Mouse (Mus musculus): Measurements from ENCODE around the gene Rybp. TPM values are rescaled to one million over a fixed set of nuclear protein-coding genes. Genes with fewer than 3 reads are reported as not detected.

Gene Rybp
- polyA plus RNA-seq, 1 experiment from 2014 or later = 25.3 TPM

DNA sequence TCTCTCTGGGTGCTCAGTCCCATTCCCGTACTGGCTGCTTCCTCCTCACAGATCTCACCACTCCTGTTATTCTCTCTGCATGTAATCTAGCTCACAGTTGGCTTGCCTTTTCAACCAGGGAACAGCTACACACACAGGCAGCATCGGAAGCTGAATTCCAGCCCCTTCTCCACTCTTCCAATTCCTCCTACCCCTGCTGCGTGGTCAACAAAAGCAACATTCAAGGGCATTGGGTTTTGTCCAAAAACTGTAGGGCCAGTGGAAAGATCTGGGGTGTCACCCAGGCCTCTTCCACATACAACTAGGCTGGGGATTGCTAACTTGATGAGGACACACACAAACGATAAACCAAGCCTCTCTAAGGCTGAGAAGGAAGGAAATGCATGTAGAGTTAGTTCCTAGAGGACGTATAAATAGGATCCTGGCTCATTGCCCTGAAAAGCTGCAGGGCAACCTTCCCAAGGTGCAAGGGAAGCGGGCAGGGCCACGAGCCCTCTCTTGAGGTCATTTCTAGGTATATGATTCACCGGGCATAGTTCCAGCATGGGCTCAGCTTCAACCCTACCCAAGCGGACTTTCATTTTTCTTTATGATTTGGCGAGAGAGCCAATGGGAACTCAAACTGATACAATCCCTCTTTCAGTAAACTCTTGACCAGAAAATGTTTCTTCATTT, 36.6 kb upstream of the Rybp start:
- no peaks in the 10 kb centered on the region for H3K9me3 ChIP-seq (replicated peaks; ENCODE audit: control insufficient read depth, low read length, poor library complexity, severe bottlenecking)
- peaks cover 2% of the 10 kb centered on the region; the same call in 1 of the 2 replicates for H3K4me1 ChIP-seq (ENCODE audit: control insufficient read depth, insufficient read depth, low read length)
- no peak overlapping the region for H3K9ac ChIP-seq (ENCODE audit: low read depth, low read length)
- WGBS = 81% methylated on average over 10 of the region's 10 CpGs
- no peak overlapping the region for H3K4me3 ChIP-seq (ENCODE audit: low read depth, low read length)
- H3K36me3 ChIP-seq (ENCODE audit: control insufficient read depth, insufficient read depth, low read length) = no peaks in the 10 kb centered on the region
- ATAC-seq = no peak
- no peak overlapping the region for H3K4me2 ChIP-seq (ENCODE audit: low read length)
- H3K27me3 ChIP-seq (ENCODE audit: control insufficient read depth, insufficient read depth, low read depth, low read length) = no peaks in the 10 kb centered on the region
- H3K27ac ChIP-seq (ENCODE audit: low read length) = no peak overlapping the region

DNA sequence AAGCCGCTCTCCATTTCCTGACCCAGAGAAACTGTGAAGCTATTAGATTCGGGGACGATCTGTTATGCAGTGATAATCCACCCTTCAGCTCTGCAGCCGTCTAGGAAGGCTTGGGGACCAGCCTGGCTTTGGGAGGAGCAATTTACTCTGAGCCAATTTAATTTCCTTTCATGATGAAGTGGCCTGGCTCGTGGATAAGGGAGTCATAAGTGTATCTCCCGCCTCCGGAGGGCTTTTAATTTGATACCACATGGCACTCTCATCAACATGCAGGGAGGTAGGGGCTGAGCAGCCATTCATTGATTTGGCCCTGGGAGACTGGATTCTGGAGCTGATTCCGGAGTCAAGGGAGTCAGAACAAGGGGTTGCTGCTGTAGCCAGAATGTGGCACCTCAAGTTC, 35.3 kb upstream of the Rybp start:
- H3K9ac ChIP-seq (ENCODE audit: low read depth, low read length) = no peak overlapping the region
- WGBS = 26% methylated on average over 8 of the region's 8 CpGs
- no peak overlapping the region for H3K27ac ChIP-seq (ENCODE audit: low read length)
- no peaks in the 10 kb centered on the region for H3K27me3 ChIP-seq (ENCODE audit: control insufficient read depth, insufficient read depth, low read depth, low read length)
- 0 out of 2 replicates have a peak, but pooled peaks have one; percentile 32 for ATAC-seq
- H3K9me3 ChIP-seq (replicated peaks; ENCODE audit: control insufficient read depth, low read length, poor library complexity, severe bottlenecking) = no peaks in the 10 kb centered on the region
- no peak overlapping the region for H3K4me3 ChIP-seq (ENCODE audit: low read depth, low read length)
- H3K36me3 ChIP-seq (ENCODE audit: control insufficient read depth, insufficient read depth, low read length) = no peaks in the 10 kb centered on the region
- no peak overlapping the region for H3K4me2 ChIP-seq (ENCODE audit: low read length)
- H3K4me1 ChIP-seq (ENCODE audit: control insufficient read depth, insufficient read depth, low read length) = peaks cover 2% of the 10 kb centered on the region; the same call in 1 of the 2 replicates

DNA sequence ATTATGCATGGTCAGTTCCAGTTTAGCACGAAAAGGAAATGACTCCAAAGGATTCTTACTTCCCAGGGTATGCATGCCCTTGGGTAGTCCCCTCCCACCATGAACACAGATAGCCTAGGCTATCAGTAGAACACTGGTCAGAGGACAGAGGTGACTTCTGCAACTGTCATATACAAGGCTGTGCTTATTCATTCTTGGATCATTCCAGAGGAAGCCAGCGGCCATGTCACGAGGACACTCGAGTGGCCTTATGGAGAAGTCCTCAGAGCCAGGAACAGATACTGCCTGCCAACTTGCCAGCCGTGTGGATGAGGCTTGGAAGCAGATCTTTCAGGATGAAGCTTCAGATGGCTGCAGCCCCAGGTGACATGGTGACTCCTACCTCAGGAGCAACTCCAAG, 34.9 kb upstream of the Rybp start:
- Histone ChIP-seq H3K4me1 (ENCODE audit: control insufficient read depth, insufficient read depth, low read length) (peaks cover 2% of the 10 kb centered on the region; the same call in 1 of the 2 replicates), H3K9ac (ENCODE audit: low read depth, low read length) (no peak overlapping the region), H3K27ac (ENCODE audit: low read length) (no peak overlapping the region), H3K4me2 (ENCODE audit: low read length) (no peak overlapping the region), H3K9me3 (replicated peaks; ENCODE audit: control insufficient read depth, low read length, poor library complexity, severe bottlenecking) (no peaks in the 10 kb centered on the region), H3K36me3 (ENCODE audit: control insufficient read depth, insufficient read depth, low read length) (no peaks in the 10 kb centered on the region), H3K27me3 (ENCODE audit: control insufficient read depth, insufficient read depth, low read depth, low read length) (no peaks in the 10 kb centered on the region), H3K4me3 (ENCODE audit: low read depth, low read length) (no peak overlapping the region)
- no peak for ATAC-seq
- 77% methylated on average over 5 of the region's 5 CpGs for WGBS

DNA sequence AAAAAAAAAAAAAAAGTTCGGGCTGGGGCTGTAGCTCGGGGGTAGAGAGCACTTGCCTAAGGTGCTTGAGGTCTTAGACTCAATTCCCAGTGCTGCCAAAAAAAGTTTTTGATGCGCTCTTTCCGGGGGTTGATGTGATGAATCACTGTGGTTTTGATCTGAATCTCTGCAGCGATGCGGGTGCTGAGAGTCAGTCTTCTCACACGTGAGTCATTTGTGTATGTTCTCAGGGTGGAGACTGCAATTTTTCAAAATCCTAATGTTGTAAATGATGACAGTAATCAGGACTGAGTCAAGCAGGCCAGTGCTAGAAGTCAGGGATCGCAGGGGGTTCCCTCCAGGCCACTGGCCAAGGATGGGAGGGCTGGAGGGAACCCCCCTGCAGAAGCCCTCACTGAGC, 26.9 kb upstream of the Rybp start:
- H3K27ac ChIP-seq (ENCODE audit: low read length) = no peak overlapping the region
- H3K4me1 ChIP-seq (ENCODE audit: control insufficient read depth, insufficient read depth, low read length) = no peaks in the 10 kb centered on the region
- H3K36me3 ChIP-seq (ENCODE audit: control insufficient read depth, insufficient read depth, low read length) = no peaks in the 10 kb centered on the region
- no peaks in the 10 kb centered on the region for H3K27me3 ChIP-seq (ENCODE audit: control insufficient read depth, insufficient read depth, low read depth, low read length)
- no peak overlapping the region for H3K4me2 ChIP-seq (ENCODE audit: low read length)
- 77% methylated on average over 8 of the region's 8 CpGs for WGBS
- no peak overlapping the region for H3K9ac ChIP-seq (ENCODE audit: low read depth, low read length)
- H3K9me3 ChIP-seq (replicated peaks; ENCODE audit: control insufficient read depth, low read length, poor library complexity, severe bottlenecking) = no peaks in the 10 kb centered on the region
- ATAC-seq = no peak
- H3K4me3 ChIP-seq (ENCODE audit: low read depth, low read length) = no peak overlapping the region

DNA sequence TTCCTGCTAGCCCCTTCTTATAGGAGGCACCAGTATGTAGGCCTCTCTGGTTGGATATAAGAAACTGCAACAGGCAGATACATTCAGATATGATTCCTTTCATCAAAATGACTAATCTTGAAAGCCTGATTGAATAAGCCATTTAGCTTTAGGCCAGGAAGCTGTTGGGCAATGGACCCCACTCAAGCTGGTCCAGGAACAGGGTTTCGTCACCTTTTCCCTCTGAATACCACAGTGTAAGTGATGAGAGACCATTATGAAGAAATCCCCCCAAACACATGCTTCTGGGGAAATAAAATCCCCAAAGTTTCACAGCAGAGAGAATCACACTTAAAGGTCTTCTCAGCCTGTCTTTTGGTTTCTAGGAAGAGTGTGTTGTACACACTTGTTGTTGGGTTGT, 23.9 kb upstream of the Rybp start:
- no peaks in the 10 kb centered on the region for H3K9me3 ChIP-seq (replicated peaks; ENCODE audit: control insufficient read depth, low read length, poor library complexity, severe bottlenecking)
- H3K4me1 ChIP-seq (ENCODE audit: control insufficient read depth, insufficient read depth, low read length) = no peaks in the 10 kb centered on the region
- no peak overlapping the region for H3K9ac ChIP-seq (ENCODE audit: low read depth, low read length)
- WGBS = 100% methylated on average over 1 of the region's 1 CpGs
- H3K4me2 ChIP-seq (ENCODE audit: low read length) = no peak overlapping the region
- no peak overlapping the region for H3K27ac ChIP-seq (ENCODE audit: low read length)
- no peaks in the 10 kb centered on the region for H3K27me3 ChIP-seq (ENCODE audit: control insufficient read depth, insufficient read depth, low read depth, low read length)
- no peaks in the 10 kb centered on the region for H3K36me3 ChIP-seq (ENCODE audit: control insufficient read depth, insufficient read depth, low read length)
- ATAC-seq = no peak
- H3K4me3 ChIP-seq (ENCODE audit: low read depth, low read length) = no peak overlapping the region

DNA sequence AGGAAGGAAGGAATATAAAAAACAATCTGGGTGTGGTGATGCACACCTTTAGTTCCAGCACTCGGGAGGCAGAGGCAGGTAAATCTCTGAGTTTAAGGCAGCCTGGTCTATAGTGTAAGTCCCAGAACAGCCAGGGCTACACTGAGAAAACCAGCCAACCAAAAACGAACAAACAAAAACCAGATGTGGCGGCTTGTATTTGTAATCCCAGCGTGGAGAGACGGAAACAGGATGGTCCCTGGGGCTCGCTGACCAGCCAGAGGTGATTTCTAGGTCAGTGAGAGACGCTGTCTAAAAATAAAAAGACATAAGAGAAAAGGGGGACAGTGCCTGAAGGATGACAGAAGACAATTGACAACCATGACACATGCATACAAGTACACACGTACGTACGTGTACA, 17.5 kb upstream of the Rybp start:
- H3K4me3 ChIP-seq (ENCODE audit: low read depth, low read length) = no peak overlapping the region
- no peaks in the 10 kb centered on the region for H3K4me1 ChIP-seq (ENCODE audit: control insufficient read depth, insufficient read depth, low read length)
- H3K4me2 ChIP-seq (ENCODE audit: low read length) = no peak overlapping the region
- no peak overlapping the region for H3K9ac ChIP-seq (ENCODE audit: low read depth, low read length)
- no peaks in the 10 kb centered on the region for H3K36me3 ChIP-seq (ENCODE audit: control insufficient read depth, insufficient read depth, low read length)
- no peaks in the 10 kb centered on the region for H3K9me3 ChIP-seq (replicated peaks; ENCODE audit: control insufficient read depth, low read length, poor library complexity, severe bottlenecking)
- H3K27ac ChIP-seq (ENCODE audit: low read length) = no peak overlapping the region
- no peaks in the 10 kb centered on the region for H3K27me3 ChIP-seq (ENCODE audit: control insufficient read depth, insufficient read depth, low read depth, low read length)
- ATAC-seq = no peak
- WGBS = 81% methylated on average over 10 of the region's 10 CpGs

DNA sequence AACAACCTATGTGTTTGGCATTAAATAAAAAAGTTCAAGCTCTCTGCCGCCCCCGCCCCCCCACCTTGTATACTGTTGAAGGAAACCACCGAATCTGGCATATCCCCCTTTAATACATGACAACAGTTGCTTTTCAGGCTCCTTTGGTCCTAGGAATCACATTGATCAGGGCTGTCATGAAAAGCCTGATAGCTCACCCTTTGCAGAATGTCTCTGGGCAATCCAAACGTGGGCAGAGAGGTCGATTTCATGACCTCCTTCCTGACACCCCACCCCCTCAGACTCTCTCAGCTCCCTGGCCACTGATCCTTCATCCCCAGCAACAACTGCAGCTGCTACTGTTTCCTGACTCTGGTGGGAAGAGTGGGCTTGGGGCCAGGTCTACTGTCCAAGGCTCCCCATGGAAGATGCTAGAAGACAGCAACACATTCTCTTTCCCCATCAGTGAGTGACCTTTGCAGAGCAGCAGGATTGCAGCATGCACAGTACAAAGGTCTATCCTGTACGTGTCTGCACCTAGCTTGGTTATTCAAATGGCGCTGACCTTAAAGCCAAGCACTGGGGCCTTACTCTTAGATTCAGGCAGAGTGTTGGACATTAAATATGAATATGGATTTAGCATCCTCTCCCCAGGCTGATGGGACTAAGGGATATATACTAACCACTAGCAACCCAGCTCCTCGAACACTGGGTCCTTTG, 14.3 kb upstream of the Rybp start:
- Histone ChIP-seq H3K4me1 (ENCODE audit: control insufficient read depth, insufficient read depth, low read length) (no peaks in the 10 kb centered on the region), H3K9me3 (replicated peaks; ENCODE audit: control insufficient read depth, low read length, poor library complexity, severe bottlenecking) (no peaks in the 10 kb centered on the region), H3K4me3 (ENCODE audit: low read depth, low read length) (no peak overlapping the region), H3K4me2 (ENCODE audit: low read length) (no peak overlapping the region), H3K27ac (ENCODE audit: low read length) (no peak overlapping the region), H3K9ac (ENCODE audit: low read depth, low read length) (no peak overlapping the region), H3K27me3 (ENCODE audit: control insufficient read depth, insufficient read depth, low read depth, low read length) (no peaks in the 10 kb centered on the region), H3K36me3 (ENCODE audit: control insufficient read depth, insufficient read depth, low read length) (no peaks in the 10 kb centered on the region)
- no peak for ATAC-seq
- WGBS = 65% methylated on average over 8 of the region's 8 CpGs

DNA sequence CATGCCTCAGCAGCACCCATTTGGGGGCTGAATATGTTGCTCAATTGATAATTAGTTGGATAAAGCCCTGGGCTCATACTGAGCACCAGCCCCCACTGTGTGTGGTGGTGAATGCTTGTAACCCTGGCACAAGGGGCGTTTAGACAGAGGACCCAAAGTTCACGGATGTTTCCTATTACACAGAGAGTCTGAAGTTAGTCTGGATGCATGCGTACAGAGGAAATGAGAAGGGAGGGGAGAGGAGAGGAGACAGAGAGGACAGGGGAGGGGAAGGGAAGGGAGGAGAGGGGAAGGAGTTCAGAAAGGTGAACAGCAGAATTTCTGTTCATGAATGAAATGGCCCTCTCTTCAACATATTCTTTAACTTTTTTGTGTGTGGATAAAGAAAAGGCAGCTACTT, 13.5 kb upstream of the Rybp start:
- no peaks in the 10 kb centered on the region for H3K9me3 ChIP-seq (replicated peaks; ENCODE audit: control insufficient read depth, low read length, poor library complexity, severe bottlenecking)
- no peaks in the 10 kb centered on the region for H3K4me1 ChIP-seq (ENCODE audit: control insufficient read depth, insufficient read depth, low read length)
- no peak for ATAC-seq
- H3K36me3 ChIP-seq (ENCODE audit: control insufficient read depth, insufficient read depth, low read length) = no peaks in the 10 kb centered on the region
- H3K4me2 ChIP-seq (ENCODE audit: low read length) = no peak overlapping the region
- H3K27ac ChIP-seq (ENCODE audit: low read length) = no peak overlapping the region
- H3K4me3 ChIP-seq (ENCODE audit: low read depth, low read length) = no peak overlapping the region
- WGBS = 37% methylated on average over 3 of the region's 3 CpGs
- H3K27me3 ChIP-seq (ENCODE audit: control insufficient read depth, insufficient read depth, low read depth, low read length) = no peaks in the 10 kb centered on the region
- H3K9ac ChIP-seq (ENCODE audit: low read depth, low read length) = no peak overlapping the region

DNA sequence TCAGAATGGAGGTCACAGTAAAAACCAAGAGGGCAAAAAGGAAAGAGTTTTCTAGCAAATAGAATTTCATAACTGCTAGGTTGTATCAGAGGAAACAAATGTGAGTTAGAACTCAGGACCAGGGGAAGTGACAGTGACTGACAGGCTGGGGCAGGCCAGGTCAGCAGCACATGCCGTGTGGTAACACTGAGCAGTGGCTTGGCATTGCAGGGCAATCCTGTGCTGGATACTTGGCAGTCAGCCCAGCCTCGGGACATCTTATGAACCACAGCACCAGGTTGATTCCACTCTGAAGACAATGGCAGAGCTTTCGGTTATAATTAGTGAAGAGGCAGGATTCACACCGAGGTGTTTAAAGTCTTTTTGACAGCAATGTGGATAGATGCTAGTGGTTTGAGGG, 11.7 kb upstream of the Rybp start:
- H3K36me3 ChIP-seq (ENCODE audit: control insufficient read depth, insufficient read depth, low read length) = no peaks in the 10 kb centered on the region
- no peaks in the 10 kb centered on the region for H3K27me3 ChIP-seq (ENCODE audit: control insufficient read depth, insufficient read depth, low read depth, low read length)
- no peak overlapping the region for H3K9ac ChIP-seq (ENCODE audit: low read depth, low read length)
- no peak overlapping the region for H3K4me3 ChIP-seq (ENCODE audit: low read depth, low read length)
- H3K27ac ChIP-seq (ENCODE audit: low read length) = no peak overlapping the region
- ATAC-seq = no peak
- no peaks in the 10 kb centered on the region for H3K9me3 ChIP-seq (replicated peaks; ENCODE audit: control insufficient read depth, low read length, poor library complexity, severe bottlenecking)
- 45% methylated on average over 4 of the region's 4 CpGs for WGBS
- H3K4me2 ChIP-seq (ENCODE audit: low read length) = no peak overlapping the region
- no peaks in the 10 kb centered on the region for H3K4me1 ChIP-seq (ENCODE audit: control insufficient read depth, insufficient read depth, low read length)
